Mouse (Mus musculus) naive thymus-derived CD4-positive, alpha-beta T cell, adult 2 months (primary cell): ENCODE data around the gene Birc6.

Experiments used
- DNase-seq: peaks from one replicate; pipeline ENCODE4 v3.0.0-alpha.2; 2011; ENCODE audit warnings: low read depth

The Birc6 gene

GRCm38 (mm10) chr17:74527729-74528607 lies at the start of gene Birc6:
Birc6 (plus strand) TSS chr17:74528295.
- peak; percentile 100 for DNase-seq

- no peak for DNase-seq
These were observed 47.6 kb upstream of the Birc6 start for GRCm38 (mm10) chr17:74480361-74481069.

GRCm38 (mm10) chr17:74489024-74489900 lies 38.8 kb upstream of the Birc6 start, which contains the start of gene Yipf4:
Yipf4 (plus strand) TSS chr17:74489493.
- peak; percentile 98 for DNase-seq

GRCm38 (mm10) chr17:74489901-74490220 lies 38.2 kb upstream of the Birc6 start:
- no peak for DNase-seq

- no peak for DNase-seq
These were observed 36.5 kb upstream of the Birc6 start for GRCm38 (mm10) chr17:74491565-74491964.

GRCm38 (mm10) chr17:74500204-74500603 lies 27.9 kb upstream of the Birc6 start:
- no peak for DNase-seq

- DNase-seq = no peak
These were observed 27.0 kb upstream of the Birc6 start for GRCm38 (mm10) chr17:74501085-74501484.

GRCm38 (mm10) chr17:74507934-74508333 lies 20.2 kb upstream of the Birc6 start:
- DNase-seq = no peak

- DNase-seq = no peak
These were observed 19.5 kb upstream of the Birc6 start for GRCm38 (mm10) chr17:74508600-74508999.

GRCm38 (mm10) chr17:74512308-74512707 lies 15.8 kb upstream of the Birc6 start:
- no peak for DNase-seq

GRCm38 (mm10) chr17:74522797-74523723 lies 5.0 kb upstream of the Birc6 start:
- peak; percentile 18 for DNase-seq

- DNase-seq = no peak
These were observed 2.0 kb upstream of the Birc6 start for GRCm38 (mm10) chr17:74526117-74526516.

- peak; percentile 25 for DNase-seq
These were observed 1.1 kb upstream of the Birc6 start for GRCm38 (mm10) chr17:74526806-74527653.

- DNase-seq = no peak
These were observed 795 bp downstream of the Birc6 start for GRCm38 (mm10) chr17:74528648-74529532.

GRCm38 (mm10) chr17:74529533-74529824 lies 1.4 kb downstream of the Birc6 start:
- DNase-seq = peak; percentile 40

GRCm38 (mm10) chr17:74534971-74535370 lies 6.9 kb downstream of the Birc6 start:
- DNase-seq = no peak

GRCm38 (mm10) chr17:74537526-74537925 lies 9.4 kb downstream of the Birc6 start:
- no peak for DNase-seq

- DNase-seq = no peak
These were observed 15.5 kb downstream of the Birc6 start for GRCm38 (mm10) chr17:74543615-74544014.

GRCm38 (mm10) chr17:74554118-74554517 lies 26.0 kb downstream of the Birc6 start:
- no peak for DNase-seq
